Mouse (Mus musculus): ENCODE measurements around the gene Pamr1. TPM values are rescaled to one million over a fixed set of nuclear protein-coding genes. Genes with fewer than 3 reads are reported as not detected.

Gene Pamr1
- polyA plus RNA-seq, 1 experiment from 2014 or later: 32.5 TPM

DNA sequence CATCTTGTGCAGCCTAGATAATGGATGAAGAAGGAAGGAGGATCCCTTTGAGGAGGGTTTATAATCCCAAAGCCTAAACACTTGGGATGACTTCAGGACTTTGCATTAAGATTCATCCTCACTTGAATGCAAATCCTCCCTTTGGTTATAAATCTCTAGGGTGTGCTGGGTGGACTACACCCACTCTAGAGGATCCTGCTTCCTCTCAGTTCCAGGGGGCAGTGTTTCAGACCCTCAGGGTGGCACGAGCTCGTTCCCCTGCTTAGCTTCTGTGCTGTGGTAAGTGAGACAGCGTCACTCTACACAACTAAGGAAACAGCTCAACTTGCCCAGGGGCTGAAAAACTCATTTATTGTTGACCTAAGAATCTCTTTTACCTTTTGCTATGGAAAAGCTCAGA, 1.8 kb downstream of the Pamr1 start:
- Histone ChIP-seq H3K27ac (peak overlapping the region; percentile 31; the same call in 1 of the 2 replicates), H3K4me2 (peak overlapping the region; percentile 70), H3K9ac (no peak overlapping the region), H3K4me1 (peaks cover 23% of the 10 kb centered on the region), H3K9me3 (no peaks in the 10 kb centered on the region), H3K4me3 (replicated peaks) (no peak overlapping the region), H3K36me3 (no peaks in the 10 kb centered on the region), H3K27me3 (replicated peaks) (0 out of 2 replicates have a peak, but pooled peaks cover 5% of the 10 kb centered on the region)
- WGBS: 10% methylated on average over 3 of the region's 3 CpGs
- no peak for ATAC-seq (ENCODE audit: insufficient read depth, low FRiP score, low read depth)

DNA sequence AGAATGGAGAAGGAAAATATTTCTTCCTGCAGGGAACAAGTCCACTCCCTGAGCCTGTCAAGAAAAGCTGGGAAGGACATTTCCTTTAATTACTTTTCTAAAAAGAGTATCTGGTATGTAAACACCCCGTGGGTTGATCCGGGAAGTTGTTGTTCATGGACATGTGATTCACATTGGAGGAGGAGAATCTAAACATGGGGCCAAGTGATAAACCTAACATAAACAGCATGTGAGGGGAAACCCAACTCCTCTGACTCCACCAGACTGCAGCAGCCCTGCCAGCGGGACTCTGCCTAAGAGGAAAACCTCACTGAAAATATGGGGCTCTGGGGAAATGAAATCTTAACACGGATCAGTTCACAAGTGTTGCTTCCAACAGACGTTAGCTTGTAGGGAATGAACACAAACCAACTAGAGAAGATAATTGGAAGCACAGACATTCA, 2.3 kb downstream of the Pamr1 start:
- Histone ChIP-seq H3K9ac (no peak overlapping the region), H3K27me3 (replicated peaks) (0 out of 2 replicates have a peak, but pooled peaks cover 5% of the 10 kb centered on the region), H3K9me3 (no peaks in the 10 kb centered on the region), H3K4me2 (peak overlapping the region; percentile 70), H3K4me3 (replicated peaks) (no peak overlapping the region), H3K4me1 (peaks cover 23% of the 10 kb centered on the region), H3K27ac (peak overlapping the region; percentile 45; the same call in 1 of the 2 replicates), H3K36me3 (no peaks in the 10 kb centered on the region)
- peak; percentile 24; the same call in 1 of the 2 replicates for ATAC-seq (ENCODE audit: insufficient read depth, low FRiP score, low read depth)
- 7% methylated on average over 5 of the region's 5 CpGs for WGBS

DNA sequence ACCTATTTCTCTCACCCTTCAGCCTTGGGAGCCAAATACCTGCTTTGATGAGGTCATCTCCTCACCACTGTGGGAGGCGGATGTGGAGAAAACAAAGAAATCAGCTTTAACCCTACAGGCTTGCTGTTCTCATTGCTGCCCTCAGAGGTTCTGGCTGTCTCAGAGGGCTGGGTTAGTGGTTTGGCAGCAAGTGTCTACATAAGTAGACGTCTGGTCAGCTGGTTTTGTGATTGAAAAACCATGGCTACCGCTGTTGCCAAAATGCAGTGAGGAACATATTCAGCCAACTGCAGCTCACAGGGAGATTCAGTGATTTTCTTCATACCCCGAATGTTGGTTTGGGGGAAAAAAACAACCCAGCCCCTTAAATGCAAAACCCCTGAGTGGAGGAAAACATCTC, 7.3 kb downstream of the Pamr1 start:
- ATAC-seq (ENCODE audit: insufficient read depth, low FRiP score, low read depth): no peak
- Histone ChIP-seq H3K9ac (no peak overlapping the region), H3K27ac (no peak overlapping the region), H3K4me3 (replicated peaks) (no peak overlapping the region), H3K9me3 (no peaks in the 10 kb centered on the region), H3K4me1 (peaks cover 4% of the 10 kb centered on the region; the same call in 1 of the 2 replicates), H3K27me3 (replicated peaks) (no peaks in the 10 kb centered on the region), H3K36me3 (no peaks in the 10 kb centered on the region), H3K4me2 (no peak overlapping the region)
- WGBS: 82% methylated on average over 4 of the region's 4 CpGs

DNA sequence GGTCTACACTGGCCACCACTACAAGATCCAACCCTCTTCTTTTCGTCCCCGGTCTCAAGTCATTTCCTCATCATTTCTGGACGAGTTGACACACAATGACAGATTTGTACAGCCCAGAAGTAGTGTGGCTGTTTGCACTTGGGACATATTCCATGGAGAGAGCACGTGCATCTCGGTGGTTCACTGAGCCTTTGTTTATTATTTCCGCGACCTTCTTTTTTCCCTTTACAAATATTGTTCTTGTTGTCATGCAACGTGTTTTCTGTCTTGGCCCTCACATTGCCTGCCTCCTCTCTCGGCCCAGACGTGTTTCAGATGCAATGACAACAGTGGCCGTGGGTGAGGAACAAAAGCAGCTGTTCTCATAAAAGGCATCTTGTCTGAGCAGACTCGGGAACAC, 9.2 kb downstream of the Pamr1 start:
- 67% methylated on average over 12 of the region's 12 CpGs for WGBS

DNA sequence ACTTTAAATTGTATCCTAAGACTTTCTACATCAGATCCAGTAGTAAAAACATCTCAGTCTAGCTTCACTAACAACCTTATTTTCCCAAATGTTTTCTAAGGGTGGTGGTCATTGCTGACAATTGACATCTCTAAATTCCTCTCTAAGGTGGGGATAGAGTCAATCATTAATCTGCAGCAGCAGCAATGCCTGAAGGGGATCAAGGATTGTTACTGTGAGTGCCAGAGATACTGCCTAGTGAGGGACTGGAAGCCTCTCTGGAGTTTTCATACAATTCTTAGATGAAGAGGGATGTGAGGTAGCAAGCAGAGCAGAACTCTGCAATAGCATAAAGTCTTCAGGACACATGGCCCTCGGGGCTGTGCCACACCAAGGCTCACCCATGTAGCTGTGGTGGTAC, 14.0 kb downstream of the Pamr1 start:
- WGBS: 60% methylated on average over 1 of the region's 1 CpGs
- no peak overlapping the region for H3K9ac ChIP-seq
- no peak overlapping the region for H3K4me2 ChIP-seq
- no peaks in the 10 kb centered on the region for H3K36me3 ChIP-seq
- ATAC-seq (ENCODE audit: insufficient read depth, low FRiP score, low read depth): no peak
- H3K27ac ChIP-seq: no peak overlapping the region
- no peak overlapping the region for H3K4me3 ChIP-seq (replicated peaks)
- no peaks in the 10 kb centered on the region for H3K4me1 ChIP-seq
- no peaks in the 10 kb centered on the region for H3K9me3 ChIP-seq
- H3K27me3 ChIP-seq (replicated peaks): no peaks in the 10 kb centered on the region

More for the DNA sequence above, 9.2 kb downstream of the Pamr1 start:
- Histone ChIP-seq H3K4me2 (no peak overlapping the region), H3K4me3 (replicated peaks) (no peak overlapping the region), H3K9me3 (no peaks in the 10 kb centered on the region), H3K9ac (no peak overlapping the region), H3K4me1 (no peaks in the 10 kb centered on the region), H3K27ac (no peak overlapping the region), H3K36me3 (no peaks in the 10 kb centered on the region), H3K27me3 (replicated peaks) (no peaks in the 10 kb centered on the region)
- ATAC-seq (ENCODE audit: insufficient read depth, low FRiP score, low read depth): no peak

DNA sequence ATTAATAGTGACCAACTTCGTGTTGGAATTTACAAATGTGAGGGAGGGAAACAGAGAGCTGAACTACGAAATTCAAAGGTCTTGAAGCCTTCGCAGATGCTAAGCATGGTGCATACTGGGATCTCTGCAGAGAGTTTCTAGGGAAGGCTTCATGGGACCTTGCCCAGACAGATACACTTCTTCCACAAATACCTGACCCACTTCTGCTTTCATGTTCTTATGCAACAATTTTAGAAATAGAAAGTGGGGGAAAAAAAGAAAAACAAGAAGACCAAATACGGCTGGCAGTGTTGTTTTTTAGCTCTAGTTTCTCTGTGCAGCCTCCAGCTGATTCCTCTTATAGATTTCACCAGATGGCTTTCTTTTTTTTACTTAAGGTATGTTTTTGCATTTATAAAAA, 29.4 kb downstream of the Pamr1 start:
- H3K9me3 ChIP-seq: no peaks in the 10 kb centered on the region
- H3K4me1 ChIP-seq: no peaks in the 10 kb centered on the region
- no peak overlapping the region for H3K9ac ChIP-seq
- WGBS: 78% methylated on average over 4 of the region's 4 CpGs
- H3K36me3 ChIP-seq: no peaks in the 10 kb centered on the region
- H3K27ac ChIP-seq: no peak overlapping the region
- H3K4me2 ChIP-seq: no peak overlapping the region
- no peak overlapping the region for H3K4me3 ChIP-seq (replicated peaks)
- ATAC-seq (ENCODE audit: insufficient read depth, low FRiP score, low read depth): no peak
- H3K27me3 ChIP-seq (replicated peaks): no peaks in the 10 kb centered on the region

DNA sequence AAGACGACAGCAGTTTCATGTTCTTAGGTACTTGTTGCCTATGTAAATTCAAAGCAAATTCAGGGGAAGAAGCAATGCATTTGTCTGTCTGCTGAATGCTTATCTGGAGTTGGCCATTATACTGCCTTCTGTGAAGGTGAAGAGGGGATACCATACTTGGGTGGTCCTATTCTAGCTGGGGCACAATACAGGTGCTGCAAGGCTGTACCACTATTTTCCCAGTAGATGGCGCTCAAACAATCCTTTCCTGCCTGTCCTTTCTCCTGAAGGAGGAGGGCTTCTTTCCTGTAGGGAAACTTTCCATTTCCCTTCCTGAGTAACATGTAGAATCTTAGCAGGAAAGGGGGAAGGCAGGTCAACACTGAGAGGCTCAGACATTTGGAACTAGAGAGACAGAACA, 40.2 kb downstream of the Pamr1 start:
- no peak overlapping the region for H3K4me3 ChIP-seq (replicated peaks)
- H3K27me3 ChIP-seq (replicated peaks): no peaks in the 10 kb centered on the region
- H3K9ac ChIP-seq: no peak overlapping the region
- H3K27ac ChIP-seq: no peak overlapping the region
- no peak overlapping the region for H3K4me2 ChIP-seq
- ATAC-seq (ENCODE audit: insufficient read depth, low FRiP score, low read depth): no peak
- 41% methylated on average over 2 of the region's 2 CpGs for WGBS
- H3K36me3 ChIP-seq: no peaks in the 10 kb centered on the region
- H3K4me1 ChIP-seq: no peaks in the 10 kb centered on the region
- H3K9me3 ChIP-seq: no peaks in the 10 kb centered on the region

DNA sequence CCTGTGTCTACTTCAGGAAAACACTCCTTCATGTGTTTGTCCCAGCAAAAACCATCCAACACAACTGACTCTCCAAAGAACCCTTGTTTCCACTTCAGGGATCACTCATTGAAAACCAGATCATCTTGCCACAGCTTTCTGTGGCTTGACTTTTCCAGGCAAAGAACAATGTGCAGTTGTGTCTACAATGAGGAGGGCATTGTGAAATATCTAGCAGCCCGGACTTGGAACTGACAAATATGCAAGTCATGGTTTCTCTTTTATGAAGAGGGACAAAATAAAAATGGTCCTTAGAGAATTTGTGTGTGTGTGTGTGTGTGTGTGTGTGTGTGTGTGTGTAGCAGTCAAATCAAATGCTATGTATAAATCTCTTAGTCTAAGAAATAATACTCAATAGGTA, 44.7 kb downstream of the Pamr1 start:
- Histone ChIP-seq H3K4me2 (no peak overlapping the region), H3K27me3 (replicated peaks) (no peaks in the 10 kb centered on the region), H3K9ac (no peak overlapping the region), H3K4me3 (replicated peaks) (no peak overlapping the region), H3K4me1 (peaks cover 7% of the 10 kb centered on the region; the same call in 1 of the 2 replicates), H3K36me3 (no peaks in the 10 kb centered on the region), H3K27ac (no peak overlapping the region), H3K9me3 (no peaks in the 10 kb centered on the region)
- 78% methylated on average over 1 of the region's 1 CpGs for WGBS
- no peak for ATAC-seq (ENCODE audit: insufficient read depth, low FRiP score, low read depth)

DNA sequence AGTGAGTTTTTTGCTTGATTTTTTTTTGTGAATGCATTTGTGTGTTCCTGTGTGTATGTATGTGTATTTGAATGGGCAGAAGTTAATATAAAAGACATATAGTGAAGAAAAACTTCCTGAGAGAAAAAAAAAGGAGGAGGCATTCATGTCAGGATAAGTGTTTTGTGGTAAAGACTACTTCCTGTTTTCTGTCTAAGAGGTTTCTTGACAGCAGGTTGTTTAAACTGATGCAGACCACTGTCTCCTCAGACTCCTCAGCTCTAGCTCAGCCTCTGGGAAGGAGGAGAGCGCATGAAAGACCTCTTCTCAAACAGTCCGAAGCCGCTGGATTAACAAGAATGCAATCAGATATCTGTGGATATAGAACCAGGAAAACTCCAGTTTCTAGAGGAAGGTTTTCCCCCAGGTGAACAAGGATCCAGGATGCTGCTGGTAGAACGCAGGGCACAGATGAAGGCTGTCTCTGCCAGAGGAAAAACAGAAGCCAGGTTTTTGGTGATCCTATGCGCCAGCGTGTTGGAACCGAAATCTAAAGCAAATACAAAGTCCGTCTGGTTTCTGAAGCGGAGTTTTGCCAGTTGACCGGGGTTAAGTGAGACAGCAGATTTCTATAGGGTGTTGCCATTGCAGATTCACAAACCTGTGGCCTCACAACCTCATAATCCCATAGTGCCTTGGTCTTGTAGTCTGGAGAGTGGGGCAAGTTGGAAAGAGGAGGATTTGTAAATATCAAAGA, 45.8 kb downstream of the Pamr1 start:
- Histone ChIP-seq H3K4me1 (peaks cover 8% of the 10 kb centered on the region; the same call in 1 of the 2 replicates), H3K36me3 (no peaks in the 10 kb centered on the region), H3K4me2 (no peak overlapping the region), H3K27me3 (replicated peaks) (no peaks in the 10 kb centered on the region), H3K9ac (no peak overlapping the region), H3K4me3 (replicated peaks) (no peak overlapping the region), H3K27ac (no peak overlapping the region), H3K9me3 (no peaks in the 10 kb centered on the region)
- WGBS: 83% methylated on average over 10 of the region's 10 CpGs
- no peak for ATAC-seq (ENCODE audit: insufficient read depth, low FRiP score, low read depth)

DNA sequence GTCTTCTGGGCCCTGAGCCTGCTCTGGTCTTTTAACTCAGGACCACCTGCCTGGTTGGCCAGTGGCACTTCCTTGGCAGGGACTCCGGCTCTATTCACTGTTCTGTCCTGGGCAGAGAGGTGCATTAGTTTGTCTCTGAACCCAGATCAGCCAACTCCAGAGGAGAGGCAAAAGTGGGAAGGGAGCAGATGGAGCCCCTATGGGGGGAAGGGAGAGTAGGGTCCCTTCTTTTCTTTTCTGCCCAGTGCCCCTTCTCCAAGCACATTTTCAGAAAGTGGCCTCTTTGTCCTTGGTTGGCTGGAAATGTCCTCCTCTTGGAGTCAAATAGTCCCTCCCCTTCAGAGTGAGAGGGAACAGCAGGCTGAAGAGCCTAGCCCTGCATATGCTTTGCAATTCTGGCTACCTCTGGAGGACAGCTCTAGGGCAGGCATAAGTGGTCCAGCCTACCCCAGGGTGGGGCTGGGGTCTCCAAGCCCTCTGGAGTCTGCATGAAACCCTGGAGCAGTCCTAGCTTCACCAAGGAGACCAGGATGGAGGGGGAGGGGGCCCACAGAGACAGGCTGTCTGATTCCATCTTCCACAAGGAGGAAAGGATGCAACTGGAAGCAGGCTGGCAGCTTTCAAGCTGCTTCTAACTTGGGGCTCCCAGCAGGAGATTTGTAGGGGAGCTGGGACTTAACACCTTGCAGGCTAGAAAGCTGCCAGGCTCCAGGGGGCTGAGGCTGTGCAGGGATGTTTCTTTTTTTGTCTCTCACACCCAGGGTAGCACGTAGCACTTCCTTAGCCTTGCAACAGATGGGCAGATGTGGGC, 49.3 kb downstream of the Pamr1 start:
- ATAC-seq (ENCODE audit: insufficient read depth, low FRiP score, low read depth): no peak
- 46% methylated on average over 2 of the region's 2 CpGs for WGBS
- Histone ChIP-seq H3K9ac (no peak overlapping the region), H3K4me1 (peaks cover 8% of the 10 kb centered on the region; the same call in 1 of the 2 replicates), H3K4me3 (replicated peaks) (no peak overlapping the region), H3K36me3 (no peaks in the 10 kb centered on the region), H3K9me3 (no peaks in the 10 kb centered on the region), H3K27me3 (replicated peaks) (no peaks in the 10 kb centered on the region), H3K27ac (no peak overlapping the region), H3K4me2 (no peak overlapping the region)

DNA sequence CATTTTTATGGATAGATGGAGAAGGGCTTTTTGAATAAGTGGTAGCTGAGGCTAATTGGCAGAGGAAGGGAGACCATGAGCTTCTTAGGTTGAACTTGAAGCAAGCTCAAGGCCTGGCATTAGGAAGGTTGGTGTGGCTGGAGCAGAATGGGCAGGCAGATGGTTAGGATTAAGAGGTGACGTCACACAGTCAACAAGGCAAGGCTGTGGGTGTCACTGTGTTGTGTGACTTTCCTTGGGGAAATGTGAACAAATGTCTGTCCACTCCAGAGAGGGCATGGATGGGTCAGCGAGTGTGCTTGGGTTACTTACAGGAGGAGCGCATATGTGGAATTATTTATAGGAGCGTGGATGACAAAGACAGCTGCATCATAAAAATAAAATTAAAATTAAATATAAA, 50.7 kb downstream of the Pamr1 start:
- H3K4me3 ChIP-seq (replicated peaks): no peak overlapping the region
- H3K36me3 ChIP-seq: no peaks in the 10 kb centered on the region
- H3K27me3 ChIP-seq (replicated peaks): no peaks in the 10 kb centered on the region
- H3K4me1 ChIP-seq: peaks cover 8% of the 10 kb centered on the region; the same call in 1 of the 2 replicates
- 78% methylated on average over 4 of the region's 4 CpGs for WGBS
- no peak overlapping the region for H3K4me2 ChIP-seq
- H3K27ac ChIP-seq: no peak overlapping the region
- no peak overlapping the region for H3K9ac ChIP-seq
- ATAC-seq (ENCODE audit: insufficient read depth, low FRiP score, low read depth): no peak
- H3K9me3 ChIP-seq: no peaks in the 10 kb centered on the region

DNA sequence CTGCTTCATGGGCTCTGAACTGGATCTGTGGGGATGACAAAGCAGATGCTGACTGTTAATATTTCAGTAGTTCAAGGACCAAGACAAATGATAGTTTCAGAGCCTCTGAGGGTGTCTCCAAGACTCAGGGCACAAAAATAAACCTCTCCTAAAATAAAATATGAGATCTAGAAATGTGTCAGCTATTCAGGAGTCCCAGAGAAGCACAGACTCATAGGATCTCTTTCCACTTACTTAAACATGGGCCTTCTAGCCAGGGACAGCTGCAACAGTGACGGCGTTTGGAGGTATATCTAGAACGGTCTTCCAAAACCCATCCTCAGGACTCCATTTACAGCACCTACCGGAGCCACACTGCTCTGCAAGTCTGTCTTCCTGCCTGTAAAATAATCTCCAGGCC, 60.7 kb downstream of the Pamr1 start:
- 90% methylated on average over 4 of the region's 4 CpGs for WGBS
- no peak overlapping the region for H3K4me3 ChIP-seq (replicated peaks)
- H3K27ac ChIP-seq: no peak overlapping the region
- H3K9me3 ChIP-seq: no peaks in the 10 kb centered on the region
- no peaks in the 10 kb centered on the region for H3K27me3 ChIP-seq (replicated peaks)
- no peak for ATAC-seq (ENCODE audit: insufficient read depth, low FRiP score, low read depth)
- H3K36me3 ChIP-seq: no peaks in the 10 kb centered on the region
- no peak overlapping the region for H3K4me2 ChIP-seq
- no peak overlapping the region for H3K9ac ChIP-seq
- no peaks in the 10 kb centered on the region for H3K4me1 ChIP-seq

Measured in stomach, embryonic 15.5 days (tissue).